Mouse (Mus musculus) limb, embryonic 11.5 days (tissue): Measurements from ENCODE around the gene Ifitm7. TPM values are rescaled to one million over a fixed set of nuclear protein-coding genes. Genes with fewer than 3 reads are reported as not detected.

Experiments
- ATAC-seq: fragments of 200-750 bp; cut with Nextera tagmentation; 2 replicates; pipeline ENCODE4 v1.8.0; 2017; ENCODE audit warnings: low read depth; ENCODE audit not compliant: insufficient number of reproducible peaks, low FRiP score, low TSS enrichment
- DNase-seq: peaks from one replicate; pipeline ENCODE4 v3.0.0-alpha.2; 2015; ENCODE audit warnings: low spot score
- H3K27ac ChIP-seq: fragments of 300-500 bp; sonication (generic); replicated peaks from 2 replicates; pipeline ENCODE4 v1.5.1; 2014; ENCODE audit warnings: low read depth, mild to moderate bottlenecking, low read length
- H3K27me3 ChIP-seq: fragments of 300-500 bp; sonication (generic); 2 replicates; pipeline ENCODE4 v1.6.1; 2014; ENCODE audit warnings: mild to moderate bottlenecking, low read length, mixed read lengths; ENCODE audit not compliant: control insufficient read depth, insufficient read depth
- H3K36me3 ChIP-seq: fragments of 300-500 bp; sonication (generic); 2 replicates; pipeline ENCODE4 v1.6.1; 2014; ENCODE audit warnings: mild to moderate bottlenecking, low read length, moderate library complexity, mixed read lengths; ENCODE audit not compliant: control insufficient read depth, insufficient read depth
- H3K4me1 ChIP-seq: fragments of 300-500 bp; sonication (generic); 2 replicates; pipeline ENCODE4 v1.6.1; 2014; ENCODE audit warnings: low read length, mixed read lengths; ENCODE audit not compliant: control insufficient read depth, insufficient read depth
- H3K4me2 ChIP-seq: fragments of 300-500 bp; sonication (generic); 2 replicates; pipeline ENCODE4 v1.6.1; 2014; ENCODE audit warnings: low read depth, mild to moderate bottlenecking, moderate library complexity; ENCODE audit not compliant: severe bottlenecking
- H3K4me3 ChIP-seq: fragments of 300-500 bp; sonication (generic); 2 replicates; pipeline ENCODE4 v1.5.1; 2014; ENCODE audit warnings: low read depth, low read length
- H3K9ac ChIP-seq: fragments of 300-500 bp; sonication (generic); 2 replicates; pipeline ENCODE4 v1.6.1; 2014; ENCODE audit warnings: mild to moderate bottlenecking, low read length
- H3K9me3 ChIP-seq: fragments of 300-500 bp; sonication (generic); 2 replicates; pipeline ENCODE4 v1.6.1; 2016; ENCODE audit warnings: low read length; ENCODE audit not compliant: control insufficient read depth
- WGBS: fragments of 180-500 bp; shearing (Covaris S2); extraction: QIAGEN DNeasy Blood & Tissue Kit; methylation state at CpG from one replicate; pipeline ENCODE4 v1.1.7; 2014; 5-methylcytosine and 5-hydroxymethylcytosine counted together
- polyA plus RNA-seq: library from polyadenylated mRNA; unstranded; fragments of >200 nt; fragmentation: Nextera tagmentation; extraction: Ambion mirVana; gene quantifications from 2 replicates; pipeline ENCODE4 v1.2.1, GENCODE M21; 2014

Gene Ifitm7
- 0.21 and 0.45 TPM in 2 replicates for polyA plus RNA-seq

DNA sequence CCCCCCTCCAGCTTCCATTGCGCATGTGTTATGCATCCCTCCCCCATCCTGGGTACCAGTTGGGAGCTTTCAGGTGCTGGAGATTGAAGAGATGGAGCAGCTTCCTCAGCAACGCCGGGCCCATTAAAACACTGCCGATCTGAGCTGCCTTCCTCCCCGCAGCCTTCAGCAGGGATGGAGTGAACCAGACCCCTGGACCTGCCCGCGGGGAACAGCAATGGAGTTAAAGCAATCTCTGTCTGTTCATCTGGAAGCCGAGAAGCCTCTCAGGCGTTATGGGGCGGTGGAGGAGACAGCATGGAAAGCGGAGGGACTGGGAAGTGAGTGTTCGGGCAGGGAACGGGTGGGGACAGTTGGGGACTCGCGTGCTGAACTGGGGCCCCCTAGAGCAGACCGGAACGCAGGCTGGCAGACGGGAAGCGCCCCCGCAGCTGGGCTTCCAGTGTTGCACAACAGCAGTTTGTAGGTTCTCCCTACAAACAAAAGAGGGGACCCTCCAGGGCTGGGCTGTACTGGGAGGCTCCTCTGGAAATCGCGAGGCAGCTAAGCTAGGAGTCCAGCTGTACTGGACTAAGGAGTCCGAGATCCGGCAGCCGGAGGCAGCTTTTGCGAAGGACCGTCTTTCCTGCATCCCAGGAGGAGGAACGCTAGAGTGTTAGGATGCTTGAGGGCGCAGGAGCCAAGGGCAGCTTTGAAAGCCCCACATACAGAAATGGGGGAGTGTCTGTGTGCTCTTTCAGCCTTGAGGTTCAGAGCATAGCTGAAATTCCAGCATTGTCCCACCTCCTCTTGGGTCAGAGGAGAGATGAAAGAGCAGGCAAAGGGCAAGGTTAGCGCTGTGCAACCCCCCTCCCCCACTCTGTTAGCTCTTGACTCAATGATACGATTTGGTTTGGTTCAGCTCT lies at the start of gene Ifitm7, which contains the start of gene 2900011O08Rik:
Gene Ifitm7 (minus strand): TSS at position 315 of the 905 bp plus-strand sequence.
Gene 2900011O08Rik (plus strand): TSS at position 31 of the 905 bp plus-strand sequence.
- peak; percentile 72 for ATAC-seq
- Histone ChIP-seq H3K27ac (no peak within 1 kb of the TSS), H3K36me3 (no peaks in the 10 kb centered on the region), H3K4me3 (peak within 1 kb of the TSS; percentile 51), H3K4me2 (peak within 1 kb of the TSS; percentile 86), H3K27me3 (no peaks in the 10 kb centered on the region), H3K9me3 (no peaks in the 10 kb centered on the region), H3K9ac (peak within 1 kb of the TSS; percentile 68), H3K4me1 (peaks cover 2% of the 10 kb centered on the region; the same call in 1 of the 2 replicates)
- DNase-seq: peak; percentile 69
- under 1% methylated on average over 31 of the region's 31 CpGs for WGBS

DNA sequence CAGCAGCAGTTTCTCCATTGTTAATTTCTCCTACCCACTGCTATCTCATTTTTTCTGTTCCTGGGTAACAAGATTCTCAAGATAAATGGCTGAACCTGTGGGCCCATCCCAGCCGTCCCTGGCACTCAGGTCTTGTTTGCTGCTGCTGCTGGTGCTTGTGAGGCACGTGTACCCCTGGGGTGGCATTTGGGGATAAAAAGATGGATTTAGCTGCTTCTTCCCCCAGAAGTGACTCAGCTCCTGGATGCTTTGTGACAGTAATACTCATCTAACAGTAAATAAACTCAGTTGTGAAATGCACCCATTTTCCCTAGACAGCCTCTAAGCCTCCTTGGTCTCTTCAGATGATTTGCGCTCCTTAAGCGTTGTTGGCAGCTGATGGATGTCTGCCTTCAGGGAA lies 46.4 kb upstream of the Ifitm7 start:
- Histone ChIP-seq H3K27me3 (no peaks in the 10 kb centered on the region), H3K4me2 (no peak overlapping the region), H3K4me3 (no peak overlapping the region), H3K27ac (no peak overlapping the region), H3K9me3 (no peaks in the 10 kb centered on the region), H3K36me3 (no peaks in the 10 kb centered on the region), H3K4me1 (no peaks in the 10 kb centered on the region), H3K9ac (no peak overlapping the region)
- ATAC-seq (no peak), DNase-seq (peak; percentile 12)
- 80% methylated on average over 4 of the region's 4 CpGs for WGBS

DNA sequence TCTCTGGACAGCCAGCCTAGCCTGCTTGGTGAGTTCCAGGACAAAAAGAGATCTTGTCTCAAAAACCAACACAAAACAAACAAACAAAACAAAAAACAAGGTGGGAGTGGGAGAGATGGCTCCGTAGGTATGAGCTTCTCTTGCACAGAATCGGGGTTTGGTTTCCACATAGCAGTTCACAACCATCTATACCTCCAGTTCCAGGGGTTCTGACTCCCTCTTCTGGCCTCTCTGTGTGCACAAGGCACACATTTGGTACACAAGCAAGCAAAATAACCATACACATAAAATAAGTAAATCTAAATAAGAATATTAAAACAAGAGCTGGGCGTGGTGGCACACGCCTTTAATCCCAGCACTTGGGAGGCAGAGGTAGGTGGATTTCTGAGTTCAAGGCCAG lies 44.0 kb upstream of the Ifitm7 start:
- no peaks in the 10 kb centered on the region for H3K27me3 ChIP-seq
- no peak overlapping the region for H3K4me3 ChIP-seq
- no peaks in the 10 kb centered on the region for H3K4me1 ChIP-seq
- ATAC-seq: no peak
- H3K9ac ChIP-seq: no peak overlapping the region
- 92% methylated on average over 4 of the region's 4 CpGs for WGBS
- no peak overlapping the region for H3K4me2 ChIP-seq
- DNase-seq: peak; percentile 16
- H3K9me3 ChIP-seq: no peaks in the 10 kb centered on the region
- no peak overlapping the region for H3K27ac ChIP-seq
- no peaks in the 10 kb centered on the region for H3K36me3 ChIP-seq

DNA sequence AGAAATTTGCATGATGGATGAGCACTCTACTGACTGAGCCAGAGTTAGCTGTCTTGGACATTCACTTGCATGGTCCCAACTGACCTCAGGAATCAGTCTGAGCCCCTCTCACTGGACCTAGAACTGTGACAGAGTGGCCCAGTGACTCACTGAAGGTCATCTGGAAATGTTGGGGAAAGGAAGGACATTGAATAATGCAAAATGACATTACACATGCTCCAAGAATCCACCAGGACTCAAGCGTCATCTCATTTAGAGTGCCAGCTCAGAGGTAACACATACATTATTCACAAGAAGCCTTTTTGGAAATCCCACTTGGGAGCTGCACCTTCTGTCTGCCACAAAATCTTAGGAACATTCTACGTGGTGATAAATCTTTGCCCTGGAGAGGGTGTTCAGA lies 43.2 kb upstream of the Ifitm7 start:
- Histone ChIP-seq H3K4me1 (no peaks in the 10 kb centered on the region), H3K27me3 (no peaks in the 10 kb centered on the region), H3K27ac (no peak overlapping the region), H3K4me3 (no peak overlapping the region), H3K36me3 (no peaks in the 10 kb centered on the region), H3K4me2 (no peak overlapping the region), H3K9me3 (no peaks in the 10 kb centered on the region), H3K9ac (no peak overlapping the region)
- WGBS: 83% methylated on average over 2 of the region's 2 CpGs
- DNase-seq: no peak
- ATAC-seq: no peak

DNA sequence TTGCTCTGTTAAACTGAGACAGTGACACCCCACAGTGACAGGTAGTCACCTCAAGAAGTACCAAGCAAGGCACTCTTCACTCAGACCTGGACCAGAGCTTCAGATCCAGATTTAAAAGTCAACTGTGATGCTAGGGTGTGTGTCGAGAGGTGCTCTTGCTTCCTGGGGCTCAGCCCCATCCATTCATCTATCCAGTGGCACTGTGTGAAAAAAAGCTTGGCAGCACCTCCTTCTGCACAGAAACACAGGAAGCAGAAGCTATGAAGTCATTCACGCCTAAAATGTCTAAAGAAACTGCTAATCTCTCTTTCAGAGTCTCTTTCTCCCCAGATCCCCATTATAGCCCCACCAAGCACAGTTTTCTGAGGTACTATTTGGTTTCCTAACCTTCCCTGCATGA lies 42.4 kb upstream of the Ifitm7 start:
- ATAC-seq (no peak), DNase-seq (no peak)
- Histone ChIP-seq H3K27ac (no peak overlapping the region), H3K27me3 (no peaks in the 10 kb centered on the region), H3K9me3 (no peaks in the 10 kb centered on the region), H3K4me3 (no peak overlapping the region), H3K4me1 (no peaks in the 10 kb centered on the region), H3K9ac (no peak overlapping the region), H3K36me3 (no peaks in the 10 kb centered on the region), H3K4me2 (no peak overlapping the region)
- WGBS: 74% methylated on average over 2 of the region's 2 CpGs

DNA sequence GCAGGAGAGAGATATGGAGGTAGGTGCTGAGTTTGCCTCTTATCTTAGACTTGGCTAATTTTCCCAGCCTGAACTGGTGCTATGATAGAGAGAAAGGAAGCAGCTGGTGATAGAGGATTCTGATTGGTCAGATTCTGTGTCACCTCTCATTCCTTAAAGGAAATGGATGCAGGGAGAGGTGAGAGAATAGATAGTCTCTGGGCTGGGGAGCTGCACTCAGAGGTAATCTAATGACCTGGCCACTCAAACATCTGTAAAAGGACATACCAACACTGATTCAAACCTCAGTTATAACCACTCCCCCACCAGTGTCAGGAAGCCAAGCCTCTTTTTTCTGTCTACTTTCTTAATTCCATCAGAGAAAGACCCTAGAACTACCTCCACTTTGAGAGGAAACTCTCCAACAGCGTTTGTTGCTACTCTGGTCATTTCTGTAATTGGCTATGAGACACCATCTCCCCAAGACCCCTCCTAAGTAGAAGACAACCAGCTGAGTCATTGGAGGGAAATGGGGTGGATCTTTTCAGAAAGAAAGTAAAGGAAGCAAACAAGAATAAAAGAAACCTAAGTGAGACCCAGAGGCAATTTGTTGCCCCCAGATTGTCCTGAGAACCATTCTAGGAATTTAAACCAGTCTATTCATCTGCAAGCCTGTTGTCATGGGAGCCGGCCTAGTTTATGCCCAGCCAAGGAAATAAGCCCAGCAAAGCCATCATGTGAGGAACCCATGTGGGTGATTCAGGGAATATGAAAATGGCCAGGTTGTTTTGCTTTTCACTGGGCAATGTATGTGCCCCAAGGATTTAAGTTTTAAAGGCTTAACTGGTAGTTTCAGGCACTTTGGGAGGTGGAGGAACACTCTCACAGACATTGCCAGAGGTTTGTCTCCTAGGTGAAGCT lies 38.7 kb upstream of the Ifitm7 start:
- Histone ChIP-seq H3K4me1 (no peaks in the 10 kb centered on the region), H3K9me3 (no peaks in the 10 kb centered on the region), H3K27me3 (no peaks in the 10 kb centered on the region), H3K4me3 (no peak overlapping the region), H3K4me2 (no peak overlapping the region), H3K36me3 (no peaks in the 10 kb centered on the region), H3K9ac (no peak overlapping the region), H3K27ac (no peak overlapping the region)
- 83% methylated on average over 2 of the region's 2 CpGs for WGBS
- ATAC-seq: no peak
- DNase-seq: no peak

DNA sequence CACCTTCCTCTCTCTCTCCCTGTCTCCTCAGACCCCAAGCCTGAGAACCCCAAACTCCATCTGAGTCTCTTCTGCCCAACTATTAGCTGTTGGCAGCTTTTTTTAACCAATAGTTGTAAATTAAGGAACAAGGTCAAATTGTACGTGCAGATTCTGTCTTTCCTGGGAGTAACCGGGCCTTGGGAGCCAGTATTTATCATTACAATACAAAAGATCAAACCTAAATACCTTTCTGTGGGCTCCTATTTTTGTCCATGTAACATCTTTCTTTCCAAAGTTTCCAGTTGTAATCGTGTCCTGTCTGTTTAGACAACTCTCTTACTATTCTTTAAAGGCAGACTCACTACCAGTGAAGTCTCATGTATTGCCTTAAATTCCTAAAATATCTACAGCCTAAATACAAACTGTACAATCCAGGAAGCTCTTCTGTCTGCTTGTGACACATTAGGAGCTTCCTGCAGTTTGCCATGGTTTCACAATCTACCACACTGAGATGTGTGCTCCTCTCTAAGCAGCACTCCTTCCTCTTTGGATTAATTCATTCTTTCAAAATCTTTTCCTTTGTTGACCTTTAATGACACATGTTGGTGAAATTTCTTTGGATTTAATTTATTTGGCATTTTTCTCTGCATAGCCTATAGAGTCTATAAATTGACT lies 34.6 kb upstream of the Ifitm7 start:
- H3K27me3 ChIP-seq: no peaks in the 10 kb centered on the region
- no peak overlapping the region for H3K4me3 ChIP-seq
- DNase-seq (no peak), ATAC-seq (no peak)
- no peak overlapping the region for H3K27ac ChIP-seq
- H3K9ac ChIP-seq: no peak overlapping the region
- no peaks in the 10 kb centered on the region for H3K4me1 ChIP-seq
- H3K9me3 ChIP-seq: no peaks in the 10 kb centered on the region
- H3K4me2 ChIP-seq: no peak overlapping the region
- no peaks in the 10 kb centered on the region for H3K36me3 ChIP-seq
- WGBS: 81% methylated on average over 3 of the region's 3 CpGs

DNA sequence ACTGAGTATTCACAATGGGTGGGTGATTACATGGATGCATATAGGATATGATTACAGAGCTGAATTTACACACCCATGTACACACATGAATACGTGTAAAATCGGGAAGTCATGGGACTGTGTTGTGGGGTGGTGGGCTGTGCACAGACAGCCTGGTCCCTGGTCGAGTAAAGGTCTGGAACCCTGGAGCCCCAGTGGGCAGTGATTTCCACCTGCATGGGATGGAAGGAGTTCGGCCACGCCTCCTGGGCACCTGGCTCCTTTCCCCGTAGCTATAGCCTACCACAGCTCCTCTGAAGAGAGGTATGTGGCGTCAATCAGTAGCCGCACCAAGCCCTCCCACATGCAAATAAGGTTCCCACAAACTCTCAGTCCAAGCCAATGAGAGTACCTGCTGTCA lies 30.6 kb upstream of the Ifitm7 start:
- Histone ChIP-seq H3K27ac (no peak overlapping the region), H3K4me3 (no peak overlapping the region), H3K27me3 (no peaks in the 10 kb centered on the region), H3K4me2 (no peak overlapping the region), H3K9ac (no peak overlapping the region), H3K4me1 (no peaks in the 10 kb centered on the region), H3K36me3 (no peaks in the 10 kb centered on the region), H3K9me3 (no peaks in the 10 kb centered on the region)
- DNase-seq (no peak), ATAC-seq (no peak)
- 87% methylated on average over 8 of the region's 8 CpGs for WGBS
